Comparison of ENCODE assay signal across 18 mouse cellular contexts in the genomic region with DNA sequence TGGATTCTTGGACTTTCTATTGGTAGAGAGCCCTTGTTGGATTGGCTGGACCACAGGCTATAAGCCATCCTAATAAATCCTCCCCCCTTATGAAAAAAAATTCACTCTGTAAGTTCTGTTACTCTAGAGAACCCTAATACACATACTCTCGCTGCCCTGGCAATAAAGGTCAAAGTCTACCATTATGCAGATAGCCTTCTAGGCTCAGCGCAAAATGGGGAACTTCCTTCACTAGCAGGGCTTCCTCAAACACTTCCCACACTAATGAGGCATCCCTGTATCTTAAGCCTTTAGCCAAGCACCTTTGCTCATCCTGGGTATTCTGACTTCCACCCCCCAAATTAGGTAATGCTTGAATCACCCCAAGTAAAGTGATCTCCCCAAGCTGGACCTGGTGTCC.
"Had no signal": no experiment of that assay in that cellular context is flagged by ENCODE, and none has a peak within 500 bp of the region (broad histone marks: within the 10 kb centered on the region; RNA-seq: fewer than 3 reads in every experiment).

No protein-coding gene starts in this region.

- H3K36me3 ChIP-seq: limb, embryonic 12.5 days; limb, embryonic 15.5 days; lung, embryonic 15.5 days; midbrain, embryonic 12.5 days; midbrain, embryonic 15.5 days had no signal

- H3K27me3 ChIP-seq: midbrain, embryonic 12.5 days; midbrain, embryonic 15.5 days had no signal

- DNase-seq: kidney, adult 18-20 months; kidney, adult 9 months; kidney, postnatal 36 days; layer of hippocampus, postnatal 36 days; left cerebral cortex, postnatal 4 days; liver, postnatal 0 days; lung, postnatal 14 days; lung, postnatal 4 days; thymus, adult 18-20 months; thymus, postnatal 36 days had no signal

- H3K9me3 ChIP-seq: limb, embryonic 12.5 days; limb, embryonic 15.5 days; lung, embryonic 15.5 days; midbrain, embryonic 12.5 days; midbrain, embryonic 15.5 days had no signal

- H3K27ac ChIP-seq: left cerebral cortex, adult 2 months; limb, embryonic 12.5 days; limb, embryonic 15.5 days; liver, embryonic 14.5 days; lung, embryonic 15.5 days; midbrain, embryonic 12.5 days; midbrain, embryonic 15.5 days had no signal

- H3K4me1 ChIP-seq: midbrain, embryonic 12.5 days; midbrain, embryonic 15.5 days had no signal

- H3K4me3 ChIP-seq: left cerebral cortex, adult 2 months; limb, embryonic 12.5 days; limb, embryonic 15.5 days; lung, embryonic 15.5 days; midbrain, embryonic 12.5 days; midbrain, embryonic 15.5 days had no signal

- H3K4me2 ChIP-seq: limb, embryonic 12.5 days; limb, embryonic 15.5 days; liver, embryonic 11.5 days; lung, embryonic 15.5 days; midbrain, embryonic 12.5 days; midbrain, embryonic 15.5 days had no signal

- H3K9ac ChIP-seq: limb, embryonic 12.5 days; limb, embryonic 15.5 days; liver, embryonic 14.5 days; liver, postnatal 0 days; lung, embryonic 15.5 days; midbrain, embryonic 12.5 days; midbrain, embryonic 15.5 days had no signal

- ATAC-seq: liver, postnatal 0 days; midbrain, embryonic 15.5 days had no signal
